Mouse (Mus musculus): ENCODE measurements around the gene Cxcl16. TPM values are rescaled to one million over a fixed set of nuclear protein-coding genes. Genes with fewer than 3 reads are reported as not detected.

Gene Cxcl16
- polyA plus RNA-seq (2012; fragmentation: generic; extraction: Trizol), result 0.08 TPM

DNA sequence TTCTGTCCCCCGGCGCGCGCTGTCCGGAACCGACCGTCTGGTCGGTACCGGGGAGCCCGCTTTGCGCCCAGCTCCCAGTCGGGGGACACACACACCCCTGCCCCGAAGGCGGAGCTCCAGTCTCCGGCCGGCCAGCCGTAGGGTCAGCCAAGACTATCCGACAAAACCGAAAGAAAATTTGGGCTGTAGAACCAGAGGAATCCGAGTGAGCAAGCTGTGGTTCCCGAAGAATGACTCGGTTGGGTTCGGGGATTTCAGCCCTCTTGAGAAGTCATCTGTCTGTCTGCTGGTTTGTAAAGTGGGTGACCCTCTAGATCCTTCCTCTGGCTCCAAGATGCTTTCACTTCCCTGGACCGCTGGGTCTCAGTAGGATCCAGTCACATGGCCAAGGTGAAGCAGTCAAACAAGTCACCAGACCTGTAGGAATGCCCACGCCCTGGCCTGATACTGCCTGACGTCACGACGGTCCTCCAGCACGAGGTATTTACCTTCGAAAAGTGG lies at the start of gene Cxcl16:
Cxcl16 (minus strand) TSS at position 384 of the 501 bp plus-strand sequence.
- Histone ChIP-seq H3K27me3 (ENCODE audit: control insufficient read depth, insufficient read depth, insufficient read length) (peaks cover 4% of the 10 kb centered on the region), H3ac (ENCODE audit: control insufficient read depth, insufficient read length) (no peak within 1 kb of the TSS), H3K79me2 (ENCODE audit: control insufficient read depth, insufficient read depth) (no peaks in the 10 kb centered on the region), H3K4me2 (ENCODE audit: low read depth) (peak within 1 kb of the TSS; percentile 9), H3K36me3 (ENCODE audit: control insufficient read depth, insufficient read depth) (no peaks in the 10 kb centered on the region), H3K4me3 (no peak within 1 kb of the TSS)
- TF ChIP-seq MAX (IDR thresholded peaks at IDR 0.05; ENCODE audit: low read depth) (no peak), USF1 (IDR thresholded peaks at IDR 0.05; ENCODE audit: low read depth) (no peak), TCF12 (IDR thresholded peaks at IDR 0.05; ENCODE audit: insufficient read depth, poor library complexity, severe bottlenecking) (no peak), REST (IDR thresholded peaks at IDR 0.05; ENCODE audit: insufficient read depth, insufficient read length) (no peak), MYOG (IDR thresholded peaks at IDR 0.05; ENCODE audit: control insufficient read depth in 1 of 3, insufficient read depth in 1 of 3, insufficient read length in 2 of 3, low read depth in 2 of 3) (no peak), E2F4 (IDR thresholded peaks at IDR 0.05; ENCODE audit: insufficient read depth) (no peak), TCF3 (IDR thresholded peaks at IDR 0.05; ENCODE audit: insufficient read length, low read depth) (no peak), POLR2A (IDR thresholded peaks at IDR 0.05; ENCODE audit: insufficient read length, low read depth) (no peak), MYOD1 (IDR thresholded peaks at IDR 0.05; ENCODE audit: control insufficient read depth in 1 of 3, insufficient read length in 2 of 3, low read depth in 2 of 3) (no peak), POLR2AphosphoS2 (IDR thresholded peaks at IDR 0.05; ENCODE audit: insufficient read length, low read depth) (no peak), CEBPB (IDR thresholded peaks at IDR 0.05; ENCODE audit: insufficient read depth, poor library complexity, severe bottlenecking) (no peak), SRF (IDR thresholded peaks at IDR 0.05; ENCODE audit: control insufficient read depth, insufficient read length, low read depth) (no peak)

DNA sequence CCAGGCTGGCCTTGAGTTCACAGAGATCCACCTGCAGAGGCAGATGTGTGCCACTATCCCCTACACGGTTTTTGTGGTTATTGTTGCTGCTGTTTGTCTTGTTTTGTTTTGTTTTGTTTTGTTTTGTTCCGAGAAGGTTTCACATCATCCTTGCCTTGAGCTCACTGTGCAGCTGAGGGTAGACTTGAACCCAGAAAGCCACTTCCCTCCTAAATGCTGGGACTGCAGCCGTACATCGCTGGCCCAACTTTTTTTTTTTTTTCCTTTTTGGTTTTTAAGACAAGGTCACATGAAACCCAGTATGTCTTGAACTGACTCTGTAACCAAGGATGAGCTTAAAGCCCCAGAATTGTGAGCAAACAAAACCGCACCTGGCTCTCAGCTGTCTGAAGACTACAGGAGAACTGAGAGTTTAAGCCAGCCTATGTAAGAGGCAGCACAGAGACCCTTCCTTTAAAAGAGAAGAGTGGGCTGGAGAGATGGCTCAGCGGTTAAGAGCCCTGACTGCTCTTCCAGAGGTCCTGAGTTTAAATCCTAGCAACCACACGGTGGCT lies 47.3 kb upstream of the Cxcl16 start:
- no peaks in the 10 kb centered on the region for H3K79me2 ChIP-seq (ENCODE audit: control insufficient read depth, insufficient read depth)
- peaks cover 32% of the 10 kb centered on the region for H3K27me3 ChIP-seq (ENCODE audit: control insufficient read depth, insufficient read depth, insufficient read length)
- TF ChIP-seq REST (IDR thresholded peaks at IDR 0.05; ENCODE audit: insufficient read depth, insufficient read length), result no peak
- no peak for TF ChIP-seq MYOG (IDR thresholded peaks at IDR 0.05; ENCODE audit: control insufficient read depth in 1 of 3, insufficient read depth in 1 of 3, insufficient read length in 2 of 3, low read depth in 2 of 3)
- no peak for TF ChIP-seq MAX (IDR thresholded peaks at IDR 0.05; ENCODE audit: low read depth)
- no peak for TF ChIP-seq CEBPB (IDR thresholded peaks at IDR 0.05; ENCODE audit: insufficient read depth, poor library complexity, severe bottlenecking)
- no peak for TF ChIP-seq MYOD1 (IDR thresholded peaks at IDR 0.05; ENCODE audit: control insufficient read depth in 1 of 3, insufficient read length in 2 of 3, low read depth in 2 of 3)
- no peak overlapping the region for H3ac ChIP-seq (ENCODE audit: control insufficient read depth, insufficient read length)
- H3K4me2 ChIP-seq (ENCODE audit: low read depth), result no peak overlapping the region
- no peak overlapping the region for H3K4me3 ChIP-seq
- no peaks in the 10 kb centered on the region for H3K36me3 ChIP-seq (ENCODE audit: control insufficient read depth, insufficient read depth)

DNA sequence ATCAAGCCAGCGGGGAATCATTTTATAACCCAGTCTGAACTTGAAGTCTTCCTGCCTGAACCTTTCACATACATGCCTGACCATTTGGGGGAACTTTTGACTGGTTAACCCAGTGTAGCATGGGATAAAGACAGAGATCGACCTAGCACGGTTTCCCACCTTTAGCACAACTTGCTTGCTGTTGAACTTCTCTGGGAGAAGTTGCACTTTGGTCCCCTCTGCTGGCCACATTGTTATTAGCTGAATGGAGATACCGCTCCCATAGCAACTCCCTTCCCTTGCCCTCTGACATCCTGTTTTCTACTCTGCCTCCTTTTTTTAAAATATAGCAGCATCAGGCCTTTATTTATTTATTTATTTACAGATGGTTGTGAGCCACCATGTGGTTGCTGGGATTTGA lies 46.6 kb upstream of the Cxcl16 start:
- Histone ChIP-seq H3K4me2 (ENCODE audit: low read depth) (peak overlapping the region; percentile 68), H3K79me2 (ENCODE audit: control insufficient read depth, insufficient read depth) (no peaks in the 10 kb centered on the region), H3ac (ENCODE audit: control insufficient read depth, insufficient read length) (no peak overlapping the region), H3K36me3 (ENCODE audit: control insufficient read depth, insufficient read depth) (no peaks in the 10 kb centered on the region), H3K4me3 (no peak overlapping the region), H3K27me3 (ENCODE audit: control insufficient read depth, insufficient read depth, insufficient read length) (peaks cover 34% of the 10 kb centered on the region)
- no peak for TF ChIP-seq REST (IDR thresholded peaks at IDR 0.05; ENCODE audit: insufficient read depth, insufficient read length)
- TF ChIP-seq TCF12 (IDR thresholded peaks at IDR 0.05; ENCODE audit: insufficient read depth, poor library complexity, severe bottlenecking), result no peak
- no peak for TF ChIP-seq POLR2A (IDR thresholded peaks at IDR 0.05; ENCODE audit: insufficient read length, low read depth)
- no peak for TF ChIP-seq MAX (IDR thresholded peaks at IDR 0.05; ENCODE audit: low read depth)
- TF ChIP-seq CEBPB (IDR thresholded peaks at IDR 0.05; ENCODE audit: insufficient read depth, poor library complexity, severe bottlenecking), result no peak
- TF ChIP-seq POLR2AphosphoS2 (IDR thresholded peaks at IDR 0.05; ENCODE audit: insufficient read length, low read depth), result no peak
- no peak for TF ChIP-seq TCF3 (IDR thresholded peaks at IDR 0.05; ENCODE audit: insufficient read length, low read depth)
- no peak for TF ChIP-seq E2F4 (IDR thresholded peaks at IDR 0.05; ENCODE audit: insufficient read depth)
- TF ChIP-seq SRF (IDR thresholded peaks at IDR 0.05; ENCODE audit: control insufficient read depth, insufficient read length, low read depth), result no peak
- TF ChIP-seq MYOD1 (IDR thresholded peaks at IDR 0.05; ENCODE audit: control insufficient read depth in 1 of 3, insufficient read length in 2 of 3, low read depth in 2 of 3), result no peak
- no peak for TF ChIP-seq MYOG (IDR thresholded peaks at IDR 0.05; ENCODE audit: control insufficient read depth in 1 of 3, insufficient read depth in 1 of 3, insufficient read length in 2 of 3, low read depth in 2 of 3)

DNA sequence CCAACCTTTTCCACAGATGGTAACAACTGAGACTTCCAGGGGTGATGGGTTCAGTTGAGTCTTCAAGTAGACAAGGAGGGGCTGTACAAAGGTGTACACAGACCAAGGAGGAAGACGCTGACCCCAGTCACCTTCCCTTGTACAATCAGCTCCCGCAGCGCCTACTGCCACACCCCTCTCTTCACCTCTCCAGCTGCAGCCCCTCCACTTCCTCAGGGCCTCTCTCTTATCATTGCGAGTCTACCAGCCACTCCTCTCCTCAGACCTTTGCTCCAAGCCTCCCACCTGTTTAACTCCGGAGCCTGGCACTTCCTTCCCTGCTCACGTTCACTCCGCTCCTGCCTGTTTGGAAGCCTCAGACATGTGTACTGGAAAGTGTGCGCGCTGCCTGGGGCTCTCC lies 45.2 kb upstream of the Cxcl16 start, which contains the start of gene Tm4sf5:
Tm4sf5 (plus strand) TSS at position 275 of the 400 bp plus-strand sequence.
- Histone ChIP-seq H3K4me3 (no peak within 1 kb of the TSS), H3ac (ENCODE audit: control insufficient read depth, insufficient read length) (no peak within 1 kb of the TSS), H3K27me3 (ENCODE audit: control insufficient read depth, insufficient read depth, insufficient read length) (peaks cover 26% of the 10 kb centered on the region), H3K4me2 (ENCODE audit: low read depth) (no peak within 1 kb of the TSS), H3K36me3 (ENCODE audit: control insufficient read depth, insufficient read depth) (no peaks in the 10 kb centered on the region), H3K79me2 (ENCODE audit: control insufficient read depth, insufficient read depth) (no peaks in the 10 kb centered on the region)
- TF ChIP-seq E2F4 (IDR thresholded peaks at IDR 0.05; ENCODE audit: insufficient read depth) (no peak), MYOG (IDR thresholded peaks at IDR 0.05; ENCODE audit: control insufficient read depth in 1 of 3, insufficient read depth in 1 of 3, insufficient read length in 2 of 3, low read depth in 2 of 3) (no peak), MAX (IDR thresholded peaks at IDR 0.05; ENCODE audit: low read depth) (no peak), CEBPB (IDR thresholded peaks at IDR 0.05; ENCODE audit: insufficient read depth, poor library complexity, severe bottlenecking) (no peak), SRF (IDR thresholded peaks at IDR 0.05; ENCODE audit: control insufficient read depth, insufficient read length, low read depth) (no peak), USF1 (IDR thresholded peaks at IDR 0.05; ENCODE audit: low read depth) (no peak), TCF12 (IDR thresholded peaks at IDR 0.05; ENCODE audit: insufficient read depth, poor library complexity, severe bottlenecking) (no peak), TCF3 (IDR thresholded peaks at IDR 0.05; ENCODE audit: insufficient read length, low read depth) (no peak), POLR2A (IDR thresholded peaks at IDR 0.05; ENCODE audit: insufficient read length, low read depth) (no peak), REST (IDR thresholded peaks at IDR 0.05; ENCODE audit: insufficient read depth, insufficient read length) (no peak), POLR2AphosphoS2 (IDR thresholded peaks at IDR 0.05; ENCODE audit: insufficient read length, low read depth) (no peak)
